Mouse (Mus musculus): ENCODE measurements around the gene Ercc6l.

GRCm38 (mm10) chrX:102166521-102166920 lies 9.6 kb upstream of the Ercc6l start:
- no peak for TF ChIP-seq POLR2A (IDR thresholded peaks at IDR 0.05; ENCODE audit: borderline replicate concordance, control insufficient read depth, low read depth, low read length)
- no peak for TF ChIP-seq CTCF (IDR thresholded peaks at IDR 0.05; ENCODE audit: control insufficient read depth, insufficient read depth, low read length)

All from bone marrow, adult 2 months (tissue).